Mouse (Mus musculus) cerebellum, adult 11-12 months (tissue): ENCODE measurements at regions not wholly inside any gene's neighbourhood (a gene's known extent, or its start where the extent isn't known, plus 50 kb on each side); places are given as distances from the start of the nearest gene placed in this dataset.

ENCODE experiments used
- DNase-seq: peaks from one replicate; pipeline ENCODE4 v3.0.0; 2022

DNA sequence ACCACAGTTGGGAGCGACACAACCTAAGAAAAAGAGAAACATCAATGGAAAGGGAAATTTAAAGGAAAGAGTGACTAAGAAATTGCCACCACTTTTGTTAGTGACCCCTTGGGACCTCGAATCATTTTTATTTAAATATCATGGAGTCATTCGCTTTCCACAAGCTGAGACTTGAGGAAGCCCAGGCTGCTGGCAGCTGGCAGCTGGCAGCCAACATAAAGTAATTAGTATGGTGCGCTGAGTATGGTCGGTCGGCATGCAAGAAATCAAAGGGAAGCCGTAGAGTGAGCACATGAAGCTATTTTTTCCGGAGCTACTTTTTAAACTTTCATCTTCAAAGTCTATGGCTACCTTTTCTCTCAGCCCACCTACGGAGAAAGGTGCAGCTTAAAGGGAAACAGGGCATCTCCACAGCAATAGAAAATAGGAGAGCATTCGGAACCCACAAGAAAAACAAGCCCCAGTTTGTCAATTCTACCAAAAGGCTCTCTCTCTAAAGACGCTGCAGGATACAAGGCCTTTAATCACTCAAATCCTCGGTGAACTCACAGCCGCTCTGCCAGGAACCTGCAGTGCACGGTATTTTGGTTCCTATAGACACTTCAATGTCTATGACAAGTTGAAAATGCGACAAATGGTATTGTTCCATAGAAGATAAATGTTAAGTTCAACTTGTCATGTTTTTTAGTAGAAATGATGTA is 206.6 kb upstream of the Tll1 start:
- DNase-seq, result no peak

- no peak for DNase-seq
Measured at GRCm38 (mm10) chr8:64406775-64407490, 200.9 kb upstream of the Tll1 start.

GRCm38 (mm10) chr8:64399554-64399953 is 193.5 kb upstream of the Tll1 start:
- DNase-seq, result no peak

- no peak for DNase-seq
Measured at GRCm38 (mm10) chr8:64397876-64398275, 191.8 kb upstream of the Tll1 start.

GRCm38 (mm10) chr8:64395816-64396215 is 189.7 kb upstream of the Tll1 start:
- peak; percentile 68 for DNase-seq

DNA sequence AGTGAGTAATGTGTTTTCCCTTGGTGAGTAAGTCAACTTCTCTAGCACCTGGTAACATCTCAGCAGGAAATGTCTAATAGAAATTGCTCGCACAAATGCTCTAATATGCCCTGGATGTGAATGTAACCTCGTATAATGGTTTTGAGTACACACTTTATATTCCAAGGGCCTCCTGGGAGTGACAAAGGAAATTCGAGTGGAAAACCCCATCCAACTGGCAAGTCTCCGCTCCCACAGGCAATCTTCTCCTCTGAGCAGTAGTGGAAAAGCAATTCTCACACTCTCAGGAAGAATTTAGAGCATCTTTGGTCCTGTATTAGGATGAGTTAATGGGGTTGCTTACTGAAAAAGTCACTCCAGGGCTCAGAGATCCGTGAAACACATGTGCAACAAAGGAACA is 183.4 kb upstream of the Tll1 start:
- no peak for DNase-seq

GRCm38 (mm10) chr8:64388299-64388698 is 182.2 kb upstream of the Tll1 start:
- no peak for DNase-seq

DNA sequence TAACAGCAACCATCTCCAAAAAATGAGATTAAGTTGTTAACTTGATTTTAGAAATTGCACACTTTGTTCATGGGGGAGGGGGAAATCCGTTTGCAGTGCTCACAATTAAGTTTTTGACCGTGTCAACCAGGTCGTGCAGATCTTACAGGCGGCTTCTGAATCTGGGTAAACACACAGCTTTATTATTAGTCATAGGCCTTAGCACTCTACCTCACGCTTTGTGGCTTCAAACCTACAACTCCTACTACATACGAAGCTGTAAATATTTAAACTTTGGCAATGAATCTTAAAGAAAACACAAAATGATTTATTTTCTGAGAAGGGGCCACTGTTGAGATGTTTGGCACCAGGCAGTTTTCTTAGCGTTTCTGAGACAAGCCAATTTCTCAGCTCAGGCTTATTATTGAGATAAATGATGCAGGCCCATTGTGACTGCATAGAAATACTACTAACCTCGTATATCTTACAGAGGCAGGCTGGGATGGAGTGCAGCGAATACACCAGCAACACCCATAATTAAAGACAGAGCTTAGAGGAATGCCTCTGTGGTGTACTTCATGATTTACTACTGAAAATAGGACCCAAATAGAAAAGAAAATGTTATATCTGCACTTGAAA is 173.8 kb upstream of the Tll1 start:
- no peak for DNase-seq

GRCm38 (mm10) chr8:64377830-64378229 is 171.8 kb upstream of the Tll1 start:
- DNase-seq, result no peak

GRCm38 (mm10) chr8:64375509-64375908 is 169.4 kb upstream of the Tll1 start:
- no peak for DNase-seq

DNA sequence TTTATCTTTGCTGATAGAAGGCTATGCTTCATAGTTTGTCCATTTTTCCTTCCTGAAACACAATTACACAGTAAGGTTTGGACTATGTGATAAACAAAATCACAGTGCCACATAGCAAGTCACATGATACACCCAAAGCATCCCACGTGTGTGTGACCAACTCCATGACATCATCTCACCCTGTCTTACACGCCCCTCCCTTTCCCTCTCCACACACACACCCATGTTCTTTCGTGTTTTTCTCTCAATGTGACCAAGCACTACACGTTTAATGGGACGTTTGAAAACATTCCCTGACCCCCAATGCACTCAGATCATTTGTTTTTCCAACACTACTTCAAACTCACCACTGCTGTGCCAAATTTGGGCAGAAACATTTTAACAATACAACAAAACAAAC is 168.9 kb upstream of the Tll1 start:
- DNase-seq, result no peak

DNA sequence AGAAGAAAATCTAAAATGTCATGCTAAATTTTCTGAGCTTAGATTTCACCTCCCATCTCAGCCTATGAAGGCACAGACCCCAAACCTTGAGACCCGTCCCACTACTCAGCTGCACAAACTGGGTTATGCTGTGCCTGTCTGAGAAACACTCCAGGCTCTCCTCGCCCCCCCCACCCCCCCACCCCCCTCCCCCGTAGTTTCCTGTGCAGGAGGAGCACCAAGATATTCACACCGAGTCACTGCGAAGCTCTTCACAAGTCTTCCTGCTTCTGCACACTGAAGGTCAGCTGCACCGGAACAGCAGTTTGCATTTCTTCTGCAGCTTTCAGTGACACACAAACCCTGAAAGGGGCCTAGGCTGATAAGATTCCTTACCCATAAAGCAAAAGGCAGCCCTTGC is 163.9 kb upstream of the Tll1 start:
- DNase-seq, result no peak

DNA sequence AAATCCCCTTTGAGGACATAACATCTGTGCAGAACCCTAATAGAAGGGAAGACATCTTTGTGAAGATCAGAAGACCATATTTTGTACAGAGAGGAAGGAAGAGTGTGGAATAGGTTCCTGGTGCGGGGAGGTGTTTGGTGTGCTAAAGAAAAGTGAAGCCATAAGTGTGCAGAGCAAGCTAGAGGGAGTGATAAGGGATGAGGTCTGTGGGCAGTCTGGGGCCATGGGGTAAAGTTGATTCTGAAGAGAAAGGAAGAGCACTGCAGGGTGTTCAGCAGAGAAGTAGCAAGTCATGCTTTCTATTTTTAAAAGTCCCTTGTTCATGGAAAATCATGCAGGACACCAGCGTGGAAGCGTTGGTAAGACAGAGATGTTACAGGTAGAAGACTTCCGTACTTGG is 161.8 kb upstream of the Tll1 start:
- no peak for DNase-seq

DNA sequence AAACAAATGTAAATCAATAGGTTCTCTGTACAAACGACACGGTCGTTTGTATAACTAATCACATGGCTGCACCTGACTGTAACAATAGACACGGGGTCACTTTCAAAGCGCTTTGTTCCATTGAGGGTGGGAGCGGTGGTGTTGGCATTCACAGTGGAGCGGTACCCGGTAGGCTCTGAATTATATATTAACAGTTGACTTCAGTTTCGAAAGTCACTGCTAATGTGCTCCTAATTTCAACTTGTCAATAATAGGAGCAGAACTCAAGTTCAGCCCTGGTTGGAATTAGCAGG is 160.8 kb upstream of the Tll1 start:
- DNase-seq, result no peak

DNA sequence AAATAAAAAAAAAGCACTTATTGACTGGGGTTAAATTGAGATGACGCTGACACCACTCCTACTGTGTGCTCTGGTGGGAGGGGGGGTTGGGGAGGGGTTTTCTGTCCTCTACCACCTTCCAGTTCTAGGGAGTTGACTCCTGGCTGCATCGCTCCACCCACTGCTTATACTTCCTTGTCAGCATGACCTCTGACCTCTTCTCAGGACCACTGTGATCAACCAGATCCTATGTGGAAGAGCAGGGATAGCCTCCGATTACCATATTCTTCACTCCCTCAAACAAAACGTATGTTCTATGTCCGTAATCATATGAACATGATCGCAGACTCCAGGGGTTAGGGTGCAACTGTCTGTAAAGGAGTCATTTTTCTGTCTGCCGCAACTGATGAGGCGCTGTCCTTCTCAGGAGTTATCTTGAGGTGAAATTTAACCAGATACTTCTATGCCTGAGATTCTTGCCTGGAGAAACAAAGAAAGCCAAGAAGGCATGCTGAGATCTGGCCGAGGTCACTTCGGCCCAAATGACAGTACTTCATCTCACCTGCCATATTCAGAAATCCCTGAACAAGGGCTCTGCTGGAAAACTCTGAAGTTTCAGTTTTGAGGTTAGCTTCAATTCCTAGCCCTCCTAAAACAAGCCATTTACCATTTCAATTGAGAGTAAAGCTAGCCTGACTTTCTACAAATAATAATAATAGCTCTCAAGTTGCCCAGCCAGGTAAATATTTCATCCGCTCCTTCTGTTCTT is 160.3 kb upstream of the Tll1 start:
- no peak for DNase-seq

DNA sequence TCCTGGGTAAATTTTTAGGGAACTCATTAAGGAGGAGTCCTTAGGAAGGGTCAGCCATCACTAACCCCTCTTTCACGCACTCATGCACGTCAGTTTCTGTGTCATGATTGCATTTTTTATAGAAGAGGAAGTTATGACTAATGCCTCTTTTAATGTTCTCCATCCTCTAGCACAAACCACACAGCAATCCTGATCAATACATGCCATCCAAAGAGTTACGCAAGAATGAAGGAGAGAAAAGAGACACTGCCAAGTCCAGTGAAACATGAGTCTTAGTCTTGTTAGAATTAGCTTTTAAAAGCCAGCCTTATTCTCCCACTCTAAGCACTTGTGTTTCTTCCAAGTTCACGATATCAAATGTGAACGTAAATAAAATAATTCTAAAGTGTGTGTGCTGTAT is 151.0 kb upstream of the Tll1 start:
- no peak for DNase-seq

GRCm38 (mm10) chr8:64348082-64348646 is 142.1 kb upstream of the Tll1 start:
- no peak for DNase-seq

DNA sequence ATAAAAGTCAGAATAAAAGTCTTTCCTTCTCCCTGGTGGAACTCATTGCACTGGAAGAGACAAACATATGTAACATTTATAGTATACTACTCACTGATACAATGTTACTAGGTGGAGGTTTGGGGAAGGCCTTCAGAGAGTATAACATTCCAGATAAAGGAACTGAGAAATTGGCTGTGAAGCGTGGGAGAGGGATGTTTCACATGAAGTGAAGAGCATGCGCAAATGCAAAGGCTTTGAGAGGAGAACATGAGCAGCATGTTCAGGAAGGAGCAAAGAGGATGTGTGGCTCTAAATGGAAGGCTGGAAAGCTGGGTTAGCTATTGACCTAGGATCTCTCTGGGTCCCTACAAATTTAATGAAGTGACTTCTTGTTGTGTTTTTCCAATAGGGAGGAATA is 141.4 kb upstream of the Tll1 start:
- no peak for DNase-seq

DNA sequence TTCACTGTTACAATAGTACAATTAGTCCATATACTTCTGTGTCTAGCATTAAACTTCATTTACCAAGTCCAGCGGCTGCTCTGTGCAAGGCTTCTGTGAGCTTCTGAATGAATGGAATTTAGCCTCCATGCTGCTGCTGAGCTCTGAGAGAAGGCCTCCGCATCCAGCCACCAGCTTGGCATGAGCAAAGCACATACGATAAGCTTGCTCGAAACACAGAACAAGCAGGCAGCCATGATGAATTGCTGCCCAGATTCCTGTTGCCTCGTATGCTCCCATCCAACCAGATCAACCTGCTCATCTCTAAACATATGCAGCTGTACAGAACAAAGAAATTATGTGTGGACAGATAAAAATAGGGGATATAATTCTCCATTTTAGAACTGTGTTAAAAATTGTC is 140.4 kb upstream of the Tll1 start:
- DNase-seq, result no peak

DNA sequence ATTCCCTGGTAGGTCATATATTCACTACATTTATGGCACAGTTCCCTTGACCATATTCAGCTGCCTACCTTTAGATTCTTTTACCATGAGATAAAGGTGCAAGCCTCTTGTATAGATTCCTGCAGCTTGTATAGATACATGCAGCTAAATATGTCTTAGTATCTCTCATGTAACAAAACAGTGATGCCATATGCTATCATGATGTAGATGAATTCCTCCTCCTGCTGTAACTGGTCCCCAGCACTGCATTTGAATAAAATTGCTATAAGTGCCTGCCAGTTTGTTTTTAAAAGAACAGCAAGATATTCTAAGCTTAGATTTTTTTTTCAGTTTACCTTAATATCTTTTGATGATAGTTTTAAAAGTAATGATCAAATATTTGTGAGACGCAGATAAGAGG is 138.9 kb upstream of the Tll1 start:
- no peak for DNase-seq

DNA sequence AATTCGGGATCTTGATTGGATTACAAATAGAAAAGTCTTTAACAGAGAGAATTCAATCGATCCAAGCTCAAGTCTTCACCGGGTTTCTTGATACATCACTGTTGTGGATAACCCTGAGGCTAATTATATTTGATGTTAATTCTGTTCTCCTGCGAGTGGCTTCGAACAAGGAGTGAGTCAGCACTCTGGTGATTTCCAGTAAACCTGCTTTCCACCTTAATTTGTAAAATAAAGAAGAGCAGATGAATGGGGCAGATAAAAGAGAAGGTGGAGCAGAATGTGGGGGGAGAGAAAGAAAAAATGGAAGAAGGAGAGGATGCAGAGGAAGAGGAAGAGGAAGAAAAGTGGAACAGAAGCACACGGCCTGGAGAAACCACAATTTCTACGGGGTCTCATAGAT is 137.5 kb upstream of the Tll1 start:
- no peak for DNase-seq

DNA sequence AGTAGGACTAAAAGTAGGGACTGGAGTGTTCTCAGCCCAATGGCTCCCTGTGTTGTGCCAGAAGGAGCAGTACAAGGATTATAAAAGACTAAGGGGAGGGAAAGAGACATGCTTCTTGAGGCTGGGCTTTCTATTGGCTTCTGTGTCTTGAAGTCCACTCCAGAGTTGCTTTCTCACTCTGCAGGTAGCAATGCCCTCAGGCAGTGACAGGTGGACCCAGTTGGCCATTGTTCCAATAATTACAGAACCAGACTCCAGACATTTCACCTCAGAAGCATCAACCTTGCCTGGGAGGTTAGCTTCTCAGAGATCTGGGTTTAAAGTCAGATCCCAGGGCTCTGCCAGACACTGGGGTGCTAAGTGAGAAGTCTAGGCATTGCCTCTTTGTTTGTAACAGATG is 136.3 kb upstream of the Tll1 start:
- DNase-seq, result peak; percentile 18

DNA sequence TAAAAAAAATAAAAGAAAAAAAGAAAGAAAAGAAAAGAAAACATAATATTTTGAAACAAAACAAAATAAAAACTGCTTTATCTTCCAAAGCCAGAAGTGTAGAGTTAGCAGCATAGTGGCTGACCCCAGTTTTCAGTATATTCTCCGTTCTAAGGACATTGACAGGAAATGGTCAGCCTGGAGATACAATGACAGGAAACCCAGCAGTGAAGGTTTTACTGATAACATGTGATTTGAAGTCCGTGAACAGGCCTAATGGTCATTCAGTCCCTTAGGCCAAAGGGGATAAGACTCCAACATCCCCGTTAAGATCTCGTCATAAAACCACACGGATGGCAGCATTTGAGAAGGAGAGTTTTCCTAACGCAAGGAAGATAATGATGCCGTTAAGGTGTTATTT is 131.3 kb upstream of the Tll1 start:
- DNase-seq, result no peak

GRCm38 (mm10) chr8:64336546-64336945 is 130.5 kb upstream of the Tll1 start:
- DNase-seq, result peak; percentile 11
